Mouse (Mus musculus) lung, embryonic 15.5 days (tissue): Measurements from ENCODE around the gene Ttc7. TPM values are rescaled to one million over a fixed set of nuclear protein-coding genes. Genes with fewer than 3 reads are reported as not detected.
A peak's percentile ranks its signal among the peaks of the same experiment; 100 is the strongest.

Experiments
- ATAC-seq: fragments of 200-750 bp; cut with Nextera tagmentation; 2 replicates; pipeline ENCODE4 v1.8.0; 2017; ENCODE audit warnings: moderate number of reproducible peaks, borderline replicate concordance; ENCODE audit not compliant: low FRiP score, low TSS enrichment; ENCODE audit errors: extremely low read depth
- H3K27ac ChIP-seq: fragments of 300-500 bp; sonication (generic); 2 replicates; pipeline ENCODE4 v1.5.1; 2015; ENCODE audit warnings: moderate library complexity, mild to moderate bottlenecking, inconsistent platforms
- H3K27me3 ChIP-seq: fragments of 300-500 bp; sonication (generic); 2 replicates; pipeline ENCODE4 v1.6.1; 2015; ENCODE audit warnings: inconsistent platforms
- H3K36me3 ChIP-seq: fragments of 300-500 bp; sonication (generic); 2 replicates; pipeline ENCODE4 v1.6.1; 2015; ENCODE audit warnings: inconsistent platforms
- H3K4me1 ChIP-seq: fragments of 300-500 bp; sonication (generic); 2 replicates; pipeline ENCODE4 v1.6.1; 2015; ENCODE audit warnings: inconsistent platforms
- H3K4me2 ChIP-seq: fragments of 300-500 bp; sonication (generic); 2 replicates; pipeline ENCODE4 v1.6.1; 2015; ENCODE audit warnings: inconsistent platforms, mild to moderate bottlenecking, moderate library complexity
- H3K4me3 ChIP-seq: fragments of 300-500 bp; sonication (generic); 2 replicates; pipeline ENCODE4 v1.5.1; 2015; ENCODE audit warnings: mild to moderate bottlenecking, inconsistent platforms
- H3K9ac ChIP-seq: fragments of 300-500 bp; sonication (generic); 2 replicates; pipeline ENCODE4 v1.6.1; 2015; ENCODE audit warnings: inconsistent platforms
- H3K9me3 ChIP-seq: fragments of 300-500 bp; sonication (generic); 2 replicates; pipeline ENCODE4 v1.6.1; 2016; ENCODE audit warnings: inconsistent platforms
- WGBS: fragments of 180-500 bp; shearing (Covaris S2); methylation state at CpG from one replicate; pipeline ENCODE4 v1.1.7; 2015; 5-methylcytosine and 5-hydroxymethylcytosine counted together
- polyA plus RNA-seq: library from polyadenylated mRNA; unstranded; fragments of >200 nt; fragmentation: Nextera tagmentation; extraction: Ambion mirVana; gene quantifications from 2 replicates; pipeline ENCODE4 v1.2.1, GENCODE M21; 2015

The Ttc7 gene
- polyA plus RNA-seq, 1 experiment from 2014 or later = 7.3 TPM

GRCm38 (mm10) chr17:87317947-87318346, 35.3 kb downstream of the Ttc7 start:
- Histone ChIP-seq H3K4me3 (no peak overlapping the region), H3K36me3 (no peaks in the 10 kb centered on the region), H3K27ac (no peak overlapping the region), H3K9ac (no peak overlapping the region), H3K4me1 (peaks cover 28% of the 10 kb centered on the region), H3K9me3 (no peaks in the 10 kb centered on the region), H3K4me2 (no peak overlapping the region), H3K27me3 (no peaks in the 10 kb centered on the region)
- WGBS = 65% methylated on average over 9 of the region's 9 CpGs
- no peak for ATAC-seq

GRCm38 (mm10) chr17:87321673-87322072, 39.0 kb downstream of the Ttc7 start:
- H3K9me3 ChIP-seq = no peaks in the 10 kb centered on the region
- H3K27ac ChIP-seq = no peak overlapping the region
- no peak overlapping the region for H3K4me3 ChIP-seq
- no peaks in the 10 kb centered on the region for H3K36me3 ChIP-seq
- no peaks in the 10 kb centered on the region for H3K27me3 ChIP-seq
- 80% methylated on average over 1 of the region's 1 CpGs for WGBS
- H3K4me1 ChIP-seq = peaks cover 8% of the 10 kb centered on the region; the same call in 1 of the 2 replicates
- no peak for ATAC-seq
- no peak overlapping the region for H3K4me2 ChIP-seq
- no peak overlapping the region for H3K9ac ChIP-seq

DNA sequence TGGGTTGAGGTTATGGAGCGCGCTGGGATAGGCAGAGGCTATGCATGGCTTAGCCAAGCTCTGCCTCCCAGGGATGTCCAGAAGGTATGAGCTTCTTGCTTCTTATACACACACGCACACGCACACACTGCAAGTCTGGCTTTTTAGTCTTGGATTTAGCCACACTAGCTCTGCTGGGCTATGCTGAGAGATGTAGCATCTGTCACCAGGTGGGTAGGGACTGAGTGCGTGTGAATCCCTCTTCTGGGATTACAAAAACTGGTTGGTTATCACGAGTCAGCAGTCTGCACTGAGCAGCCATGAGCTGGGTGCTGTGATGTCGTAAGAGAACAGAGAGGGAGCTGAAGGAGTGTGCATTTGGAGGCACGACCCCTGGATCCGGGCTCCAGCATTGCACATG, 40.5 kb downstream of the Ttc7 start:
- Histone ChIP-seq H3K9me3 (no peaks in the 10 kb centered on the region), H3K4me2 (no peak overlapping the region), H3K4me1 (peaks cover 7% of the 10 kb centered on the region; the same call in 1 of the 2 replicates), H3K9ac (no peak overlapping the region), H3K27me3 (no peaks in the 10 kb centered on the region), H3K36me3 (no peaks in the 10 kb centered on the region), H3K4me3 (no peak overlapping the region), H3K27ac (no peak overlapping the region)
- no peak for ATAC-seq
- WGBS = 79% methylated on average over 9 of the region's 9 CpGs

- no peaks in the 10 kb centered on the region for H3K36me3 ChIP-seq
- H3K9ac ChIP-seq = no peak overlapping the region
- peaks cover 10% of the 10 kb centered on the region for H3K4me1 ChIP-seq
- no peak overlapping the region for H3K27ac ChIP-seq
- 0 out of 2 replicates have a peak, but pooled peaks cover 4% of the 10 kb centered on the region for H3K27me3 ChIP-seq
- H3K4me3 ChIP-seq = no peak overlapping the region
- WGBS = 71% methylated on average over 15 of the region's 15 CpGs
- H3K4me2 ChIP-seq = no peak overlapping the region
- no peak for ATAC-seq
- H3K9me3 ChIP-seq = no peaks in the 10 kb centered on the region
Measured at GRCm38 (mm10) chr17:87325501-87325900, 42.8 kb downstream of the Ttc7 start.

DNA sequence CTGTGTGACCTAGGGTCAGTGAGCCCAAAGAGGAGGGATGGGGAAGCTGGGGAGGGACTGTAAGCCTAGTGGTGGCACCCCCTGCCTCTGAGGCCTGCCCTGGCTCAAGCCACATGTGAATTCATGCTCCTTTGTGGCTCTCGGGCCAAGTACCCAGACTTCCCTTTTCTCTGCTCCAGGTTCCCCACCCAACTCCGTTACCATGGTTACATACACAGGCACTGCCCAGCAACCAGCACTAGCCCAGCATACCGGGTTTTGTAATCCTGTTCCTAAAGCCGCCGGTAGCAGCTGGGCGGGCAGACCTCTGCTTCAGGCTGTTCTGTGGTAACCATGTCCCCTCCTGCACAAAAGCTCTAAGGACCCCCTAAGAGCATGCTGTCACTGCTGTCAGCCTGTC, 44.3 kb downstream of the Ttc7 start:
- H3K9ac ChIP-seq = no peak overlapping the region
- WGBS = 32% methylated on average over 6 of the region's 6 CpGs
- no peaks in the 10 kb centered on the region for H3K36me3 ChIP-seq
- H3K27me3 ChIP-seq = 0 out of 2 replicates have a peak, but pooled peaks cover 4% of the 10 kb centered on the region
- no peaks in the 10 kb centered on the region for H3K9me3 ChIP-seq
- peaks cover 25% of the 10 kb centered on the region for H3K4me1 ChIP-seq
- no peak overlapping the region for H3K4me2 ChIP-seq
- H3K4me3 ChIP-seq = no peak overlapping the region
- no peak overlapping the region for H3K27ac ChIP-seq
- 0 out of 2 replicates have a peak, but pooled peaks have one; percentile 28 for ATAC-seq

- H3K4me1 ChIP-seq = peaks cover 32% of the 10 kb centered on the region
- no peaks in the 10 kb centered on the region for H3K9me3 ChIP-seq
- no peak overlapping the region for H3K4me2 ChIP-seq
- WGBS = 66% methylated on average over 8 of the region's 8 CpGs
- no peaks in the 10 kb centered on the region for H3K36me3 ChIP-seq
- H3K27ac ChIP-seq = no peak overlapping the region
- H3K27me3 ChIP-seq = 0 out of 2 replicates have a peak, but pooled peaks cover 4% of the 10 kb centered on the region
- H3K4me3 ChIP-seq = no peak overlapping the region
- no peak for ATAC-seq
- no peak overlapping the region for H3K9ac ChIP-seq
Measured at GRCm38 (mm10) chr17:87327645-87328044, 45.0 kb downstream of the Ttc7 start.

- Histone ChIP-seq H3K27ac (no peak overlapping the region), H3K9me3 (no peaks in the 10 kb centered on the region), H3K9ac (no peak overlapping the region), H3K4me1 (peaks cover 33% of the 10 kb centered on the region), H3K4me2 (no peak overlapping the region), H3K27me3 (0 out of 2 replicates have a peak, but pooled peaks cover 4% of the 10 kb centered on the region), H3K36me3 (no peaks in the 10 kb centered on the region), H3K4me3 (no peak overlapping the region)
- 49% methylated on average over 8 of the region's 9 CpGs for WGBS
- ATAC-seq = no peak
Measured at GRCm38 (mm10) chr17:87328177-87328768, 45.6 kb downstream of the Ttc7 start.

DNA sequence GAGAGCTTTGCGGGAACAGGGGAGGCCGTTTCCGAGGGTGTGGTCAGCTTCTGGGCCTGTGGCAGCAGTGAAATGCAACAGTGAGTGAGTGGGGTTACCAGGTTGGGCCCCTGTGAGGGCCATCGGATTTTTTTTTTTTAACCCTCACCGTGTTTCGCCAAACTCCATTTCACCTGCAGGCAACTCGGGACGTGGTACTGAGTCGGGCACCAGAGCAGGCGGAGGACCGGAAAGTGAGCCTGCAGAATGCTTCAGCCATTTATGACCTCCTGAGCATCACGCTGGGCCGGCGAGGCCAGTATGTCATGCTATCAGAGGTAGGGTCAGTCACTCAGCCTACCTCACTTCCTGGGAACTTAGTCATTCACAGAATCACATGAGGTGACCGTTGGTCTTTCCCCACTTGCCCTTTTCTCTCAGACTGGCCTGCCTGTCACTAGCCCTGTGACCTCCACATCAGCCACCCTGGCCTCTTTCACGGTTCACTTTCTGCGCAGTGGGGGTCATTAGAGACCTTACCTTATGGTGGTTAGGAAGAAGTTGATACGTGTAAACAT, 46.5 kb downstream of the Ttc7 start:
- no peak for ATAC-seq
- WGBS = 89% methylated on average over 18 of the region's 18 CpGs
- H3K4me1 ChIP-seq = peaks cover 33% of the 10 kb centered on the region

GRCm38 (mm10) chr17:87330250-87330920, 47.7 kb downstream of the Ttc7 start:
- Histone ChIP-seq H3K9me3 (no peaks in the 10 kb centered on the region), H3K36me3 (no peaks in the 10 kb centered on the region), H3K4me2 (peak overlapping the region; percentile 39), H3K4me1 (peaks cover 33% of the 10 kb centered on the region), H3K9ac (no peak overlapping the region), H3K27me3 (0 out of 2 replicates have a peak, but pooled peaks cover 4% of the 10 kb centered on the region), H3K4me3 (no peak overlapping the region), H3K27ac (0 out of 2 replicates have a peak overlapping the region, but pooled peaks have one; percentile 2)
- WGBS = 39% methylated on average over 22 of the region's 22 CpGs
- peak; percentile 6; the same call in 1 of the 2 replicates for ATAC-seq

More for the DNA sequence above, 46.5 kb downstream of the Ttc7 start:
- Histone ChIP-seq H3K36me3 (no peaks in the 10 kb centered on the region), H3K9ac (no peak overlapping the region), H3K4me2 (no peak overlapping the region), H3K4me3 (no peak overlapping the region), H3K27me3 (0 out of 2 replicates have a peak, but pooled peaks cover 4% of the 10 kb centered on the region), H3K27ac (no peak overlapping the region), H3K9me3 (no peaks in the 10 kb centered on the region)

DNA sequence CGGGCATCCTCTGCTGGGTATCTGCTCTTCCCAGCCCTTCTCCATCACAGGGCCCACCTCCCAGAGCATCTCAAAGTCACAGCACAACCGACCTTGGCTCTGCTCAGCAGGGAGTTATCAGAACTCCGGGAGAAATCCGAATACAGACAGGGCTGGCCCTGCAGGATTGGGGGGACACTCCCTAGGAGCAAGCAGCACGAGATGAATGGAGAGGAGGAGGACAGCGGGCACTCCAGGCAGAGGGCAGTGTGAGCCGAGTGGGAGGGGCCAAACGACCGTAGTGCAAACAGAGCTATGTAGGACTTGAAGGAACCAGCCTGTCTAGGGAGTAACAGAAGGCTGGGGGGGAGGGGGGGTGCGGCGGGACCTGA, 48.2 kb downstream of the Ttc7 start:
- ATAC-seq = peak; percentile 71
- peaks cover 33% of the 10 kb centered on the region for H3K4me1 ChIP-seq
- H3K27me3 ChIP-seq = 0 out of 2 replicates have a peak, but pooled peaks cover 4% of the 10 kb centered on the region
- 5% methylated on average over 11 of the region's 11 CpGs for WGBS
- no peaks in the 10 kb centered on the region for H3K9me3 ChIP-seq
- no peak overlapping the region for H3K9ac ChIP-seq
- H3K27ac ChIP-seq = 0 out of 2 replicates have a peak overlapping the region, but pooled peaks have one; percentile 2
- no peak overlapping the region for H3K4me3 ChIP-seq
- no peaks in the 10 kb centered on the region for H3K36me3 ChIP-seq
- H3K4me2 ChIP-seq = peak overlapping the region; percentile 39

GRCm38 (mm10) chr17:87331336-87332141, 48.9 kb downstream of the Ttc7 start:
- Histone ChIP-seq H3K4me3 (no peak overlapping the region), H3K27ac (peak overlapping the region; percentile 14; the same call in 1 of the 2 replicates), H3K36me3 (no peaks in the 10 kb centered on the region), H3K9ac (no peak overlapping the region), H3K27me3 (0 out of 2 replicates have a peak, but pooled peaks cover 4% of the 10 kb centered on the region), H3K4me1 (peaks cover 33% of the 10 kb centered on the region), H3K4me2 (peak overlapping the region; percentile 39), H3K9me3 (no peaks in the 10 kb centered on the region)
- WGBS = 33% methylated on average over 11 of the region's 11 CpGs
- ATAC-seq = no peak
